Mouse (Mus musculus) testis, postnatal 10 days (tissue): ENCODE data around the gene Pls1.

Experiments
- DNase-seq: peaks from one replicate; pipeline ENCODE4 v3.0.0; 2021; ENCODE audit warnings: low spot score

The Pls1 gene

GRCm38 (mm10) chr9:95803783-95804182 lies 41.3 kb downstream of the Pls1 start:
- DNase-seq: no peak

- no peak for DNase-seq
Measured at GRCm38 (mm10) chr9:95801610-95802451, 43.3 kb downstream of the Pls1 start.

GRCm38 (mm10) chr9:95796323-95796722 lies 48.8 kb downstream of the Pls1 start:
- no peak for DNase-seq

- DNase-seq: no peak
Measured at GRCm38 (mm10) chr9:95795844-95796243, 49.3 kb downstream of the Pls1 start.

DNA sequence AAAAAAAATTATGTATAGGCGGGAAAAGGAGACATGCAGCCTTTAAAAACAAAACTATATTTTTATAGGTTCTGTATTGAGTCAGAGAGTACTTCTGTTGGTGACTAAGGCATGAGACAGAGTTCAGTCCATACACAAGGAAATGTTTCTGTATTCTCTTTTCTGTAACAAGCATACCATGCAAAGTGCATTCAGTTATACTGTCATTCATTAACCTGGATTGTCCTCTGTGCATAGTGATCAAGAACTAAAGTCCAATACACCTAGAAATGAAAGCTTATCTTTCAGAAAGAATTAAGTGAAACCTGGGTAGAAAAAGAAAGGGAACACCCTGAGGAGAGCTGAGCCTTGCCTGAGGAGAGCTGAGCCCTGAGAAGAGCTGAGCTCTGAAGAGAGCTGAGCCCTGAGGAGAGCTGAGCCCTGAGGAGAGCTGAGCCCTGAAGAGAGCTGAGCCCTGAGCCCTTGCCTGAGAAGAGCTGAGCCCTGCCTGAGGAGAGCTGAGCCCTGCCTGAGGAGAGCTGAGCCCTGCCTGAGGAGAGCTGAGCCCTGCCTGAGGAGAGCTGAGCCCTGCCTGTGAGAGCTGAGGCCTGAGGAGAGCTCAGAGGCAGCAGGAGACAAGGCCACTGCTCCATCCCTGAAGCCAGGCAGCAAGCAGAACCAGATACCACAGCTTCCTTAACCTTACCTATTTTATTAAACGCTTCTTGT lies 49.9 kb downstream of the Pls1 start:
- no peak for DNase-seq

DNA sequence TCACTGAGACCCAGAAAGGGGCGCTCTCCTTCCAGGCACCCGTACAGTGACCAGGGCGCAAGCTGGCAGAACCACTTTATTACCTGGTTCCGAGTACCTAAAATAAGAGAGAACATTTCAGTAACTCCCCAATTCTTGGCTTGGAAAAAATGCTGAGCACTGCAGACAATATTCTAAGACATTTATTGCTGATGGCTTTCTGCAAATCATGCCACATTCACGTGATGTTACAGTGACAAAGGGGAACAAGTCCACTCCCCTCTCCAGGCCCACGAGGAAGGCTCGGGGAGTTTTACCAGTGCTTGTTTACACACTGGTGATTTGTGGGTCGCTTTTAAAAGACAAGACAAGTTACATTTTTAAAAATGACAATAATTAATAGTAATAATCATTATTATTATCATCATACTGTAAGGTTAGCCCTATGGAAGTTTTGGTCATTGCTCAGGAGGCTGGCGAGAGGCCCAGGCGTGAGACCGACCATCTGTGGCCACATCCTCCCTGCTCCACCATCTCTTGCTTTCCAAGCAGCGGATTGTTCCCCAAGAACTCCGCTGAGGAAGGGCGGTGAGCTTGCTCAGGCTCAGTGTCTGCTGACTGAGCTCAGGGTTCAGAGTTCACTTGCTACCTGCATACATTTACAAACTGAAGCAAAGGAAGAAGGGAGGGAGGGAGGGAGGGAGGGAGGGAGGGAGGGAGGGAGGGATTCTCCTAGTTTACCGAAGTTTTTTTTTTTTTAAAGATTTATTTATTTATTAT lies 50.9 kb downstream of the Pls1 start:
- no peak for DNase-seq

DNA sequence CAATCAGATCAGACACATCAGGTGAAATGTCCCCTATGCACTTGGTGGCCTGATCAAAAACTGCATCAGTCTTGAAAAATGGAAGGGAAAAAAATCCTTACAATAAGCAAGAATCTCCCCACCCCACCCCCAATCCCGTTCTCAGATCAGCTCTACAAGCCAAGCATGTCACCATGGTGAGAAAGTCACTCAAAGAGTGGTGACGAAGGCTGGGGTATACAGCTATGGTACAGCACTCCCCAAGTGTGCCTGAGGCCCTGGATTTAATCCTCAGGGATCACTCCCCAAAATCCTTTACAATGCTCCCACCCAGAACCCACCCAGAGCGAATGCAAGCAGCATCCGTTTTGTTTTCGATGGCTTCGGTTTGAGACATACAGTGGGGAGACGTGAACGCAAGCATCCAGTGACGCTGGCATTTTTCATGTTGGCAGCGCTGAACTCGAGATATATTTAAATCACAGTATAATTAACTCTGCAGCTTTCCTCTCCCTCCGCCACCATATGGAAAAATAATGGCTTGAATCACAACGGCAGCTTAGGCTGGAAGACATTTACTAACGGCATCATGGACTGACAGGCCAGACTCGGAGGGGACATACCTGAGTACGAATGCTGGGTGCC lies 60.1 kb downstream of the Pls1 start:
- DNase-seq: no peak

DNA sequence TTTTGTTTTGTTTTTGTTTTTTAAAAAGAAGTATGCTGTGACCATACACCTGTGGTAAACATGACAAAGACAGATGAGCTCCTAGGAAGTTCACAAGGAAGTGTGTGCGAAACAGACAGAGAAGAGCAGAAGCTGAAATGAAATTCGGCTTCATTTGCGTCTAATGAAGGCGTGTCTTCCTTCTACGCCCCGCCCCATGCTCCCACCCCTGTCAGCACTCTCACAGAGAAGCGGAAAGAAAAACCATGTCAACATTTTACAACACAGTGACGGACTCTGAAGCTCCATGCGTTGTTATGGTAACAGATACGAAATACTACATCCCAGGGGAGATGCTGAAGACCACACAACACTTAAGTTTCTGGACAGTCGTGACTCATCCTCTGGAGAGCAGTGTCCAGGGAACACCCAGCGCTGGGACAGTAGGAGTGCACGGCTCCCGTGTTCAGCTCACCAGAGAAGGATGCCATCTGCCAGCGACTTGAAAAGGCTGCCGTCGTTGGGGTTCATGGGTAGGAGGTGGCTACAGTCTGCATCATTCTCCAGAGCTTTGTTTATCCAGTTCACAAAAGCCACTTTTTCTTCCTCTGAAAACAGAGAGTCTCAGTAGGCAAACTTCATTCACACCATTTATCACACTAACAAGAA lies 61.3 kb downstream of the Pls1 start:
- no peak for DNase-seq

DNA sequence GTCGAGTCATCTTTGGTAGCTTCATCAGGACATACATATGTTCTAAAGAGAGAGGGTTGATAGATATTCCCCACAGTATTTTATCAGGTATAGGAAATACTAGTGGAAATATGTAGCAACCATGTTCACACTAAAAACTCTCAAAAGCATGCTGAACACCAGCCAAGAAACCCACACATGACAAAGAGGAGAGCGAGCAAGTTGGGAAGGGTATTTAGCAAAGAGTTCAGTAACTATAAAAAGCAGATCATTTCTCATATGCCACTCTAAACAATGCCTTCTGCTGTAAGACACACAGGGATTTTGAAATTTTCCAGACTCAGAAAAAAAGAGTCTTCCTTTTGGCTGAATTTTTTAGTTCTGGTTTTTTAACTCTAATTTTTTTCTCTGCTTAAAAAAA lies 73.4 kb downstream of the Pls1 start:
- no peak for DNase-seq

GRCm38 (mm10) chr9:95763218-95763617 lies 81.9 kb downstream of the Pls1 start:
- DNase-seq: no peak

GRCm38 (mm10) chr9:95762228-95762627 lies 82.9 kb downstream of the Pls1 start:
- DNase-seq: no peak

GRCm38 (mm10) chr9:95761381-95761780 lies 83.7 kb downstream of the Pls1 start:
- DNase-seq: no peak

GRCm38 (mm10) chr9:95750746-95751145 lies 94.4 kb downstream of the Pls1 start:
- DNase-seq: no peak

DNA sequence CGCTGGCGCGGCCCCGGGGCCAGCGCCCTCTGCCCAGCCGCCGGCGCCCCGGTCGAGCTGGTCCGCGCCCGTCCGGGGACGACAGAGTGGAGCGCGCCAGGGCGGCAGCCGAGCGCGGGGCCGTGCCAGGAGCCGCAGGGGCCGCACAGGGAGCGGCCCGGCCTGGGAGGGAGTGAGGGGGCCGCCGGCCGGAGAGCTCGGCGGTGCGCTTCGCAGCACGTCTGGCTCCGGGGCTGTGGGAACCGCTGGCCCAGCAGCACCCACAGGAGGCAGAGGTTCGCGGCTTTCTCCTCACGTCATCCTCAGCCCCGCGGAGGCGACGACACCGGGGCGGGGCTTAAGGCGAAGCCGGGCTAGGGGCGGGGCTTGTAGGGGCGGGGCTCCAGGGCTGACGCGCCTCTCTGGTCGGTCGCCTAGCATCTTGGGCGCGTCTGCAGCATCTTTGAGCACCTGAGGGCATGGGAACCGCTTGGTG lies 95.0 kb downstream of the Pls1 start, which contains the start of gene Trpc1:
Gene Trpc1, minus strand, starts transcription at position 339 of the 475 bp plus-strand sequence.
- DNase-seq: peak; percentile 85

DNA sequence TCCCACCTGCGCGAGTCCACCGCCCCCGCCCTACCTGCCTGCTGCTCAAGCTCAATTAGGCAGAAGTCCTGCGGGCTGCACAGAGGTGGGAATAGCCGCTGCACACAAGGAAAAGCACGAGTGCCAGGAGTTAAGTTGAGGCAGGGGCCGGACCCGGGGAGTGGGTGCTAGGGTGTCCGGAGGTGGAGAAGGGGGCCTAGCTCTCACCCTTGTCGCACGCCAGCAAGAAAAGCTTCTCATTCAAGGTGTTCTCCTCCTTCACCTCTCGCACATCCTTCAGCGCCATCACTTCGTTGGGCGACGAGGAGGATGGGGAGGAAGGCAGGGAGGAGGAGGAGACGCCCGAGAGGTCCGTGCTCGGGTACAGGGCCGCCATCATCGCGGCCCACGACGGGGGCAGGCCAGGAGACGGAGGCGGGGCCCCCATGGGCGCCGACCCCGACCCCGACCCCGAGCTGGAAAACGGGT lies 95.6 kb downstream of the Pls1 start:
- DNase-seq: peak; percentile 50

DNA sequence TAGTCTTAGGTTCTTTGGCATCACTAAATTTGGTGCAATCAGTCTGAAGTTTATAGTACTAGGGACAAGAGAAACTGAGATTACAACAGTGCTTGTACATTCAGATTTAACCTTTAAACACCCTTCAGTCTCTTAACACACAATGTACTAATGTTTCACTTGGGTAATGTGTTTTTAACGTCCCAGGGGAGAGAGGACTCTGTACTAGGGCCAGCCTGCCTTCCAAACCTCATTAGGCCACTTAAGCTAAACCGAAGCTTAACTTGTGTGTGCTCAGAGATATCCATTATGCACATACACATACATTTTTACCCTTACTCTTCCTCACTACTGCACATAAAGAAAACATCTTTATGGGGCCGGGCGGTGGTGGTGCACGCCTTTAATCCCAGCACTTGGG lies 97.8 kb downstream of the Pls1 start:
- no peak for DNase-seq

GRCm38 (mm10) chr9:95744845-95745613 lies 100.1 kb downstream of the Pls1 start:
- no peak for DNase-seq

DNA sequence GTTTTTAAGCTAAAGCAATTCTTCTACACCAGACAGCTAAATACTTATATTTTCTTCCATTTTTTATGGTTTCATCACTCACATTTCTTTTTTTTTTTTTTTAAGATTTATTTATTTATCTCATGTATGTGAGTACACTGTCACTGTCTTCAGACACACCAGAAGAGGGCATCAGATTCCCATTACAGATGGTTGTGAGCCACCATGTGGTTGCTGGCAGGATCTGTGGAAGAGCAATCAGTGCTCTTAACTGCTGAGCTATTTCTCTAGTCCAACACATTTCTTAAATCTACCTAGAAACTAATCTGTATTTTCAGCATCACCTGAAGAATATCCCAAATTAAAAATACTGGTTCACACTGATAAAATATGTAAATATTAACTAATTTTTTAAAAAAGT lies 108.9 kb downstream of the Pls1 start:
- DNase-seq: no peak

DNA sequence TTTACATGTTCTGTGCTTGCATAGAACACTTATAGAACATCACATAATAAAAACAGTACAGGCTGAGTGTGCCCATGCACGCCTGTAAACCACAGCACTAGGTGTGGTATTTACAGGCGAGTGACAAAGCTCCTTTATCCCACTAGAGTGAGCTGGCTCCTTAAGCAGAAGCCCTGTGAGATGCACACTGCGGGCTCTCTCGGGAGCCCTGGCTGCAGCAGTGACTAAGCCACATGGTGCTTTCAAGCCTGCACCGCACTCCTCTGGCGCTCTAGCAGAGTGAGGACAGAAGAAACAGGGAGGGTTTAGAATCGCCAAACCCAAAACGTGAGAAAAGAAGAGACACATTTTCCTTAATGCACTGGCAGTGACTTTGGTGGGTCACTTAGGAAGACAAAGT lies 132.5 kb downstream of the Pls1 start:
- no peak for DNase-seq

GRCm38 (mm10) chr9:95708943-95709342 lies 136.2 kb downstream of the Pls1 start:
- no peak for DNase-seq

DNA sequence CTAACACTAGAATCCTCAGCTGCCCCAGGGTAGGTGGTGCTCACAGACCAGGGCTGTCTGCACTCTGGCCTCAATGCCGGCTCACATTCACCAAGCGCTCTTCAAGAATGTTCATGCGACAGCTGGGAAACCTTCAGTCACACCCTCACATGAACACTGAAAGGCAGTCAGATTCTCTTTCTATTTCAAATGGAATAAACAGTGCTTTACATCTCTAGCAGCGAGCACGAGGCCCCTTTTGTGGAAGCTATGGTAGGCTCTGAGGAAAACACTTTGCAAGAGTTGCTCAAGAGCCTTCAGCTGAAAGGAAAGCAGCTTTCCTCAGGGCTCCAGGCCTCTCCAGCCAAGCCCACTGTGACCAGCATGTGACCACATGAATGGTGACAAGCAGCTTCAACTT lies 139.7 kb downstream of the Pls1 start:
- DNase-seq: no peak
